Mouse (Mus musculus) thymus, adult 2 months (tissue): ENCODE measurements around the gene Tbl3.

Experiments
- CTCF ChIP-seq: fragments of 200-500 bp; IDR thresholded peaks from 2 replicates; pipeline ENCODE4 v1.5.1; 2012; ENCODE audit warnings: mild to moderate bottlenecking, control low read depth, low read length, moderate library complexity, borderline replicate concordance; ENCODE audit not compliant: control insufficient read depth, poor library complexity, insufficient read depth; ENCODE audit errors: extremely low read depth
- POLR2A ChIP-seq: fragments of 200-500 bp; IDR thresholded peaks from 2 replicates; pipeline ENCODE4 v1.6.1; 2012; ENCODE audit warnings: mild to moderate bottlenecking, low read length, control low read depth, moderate library complexity; ENCODE audit not compliant: control insufficient read depth, poor library complexity, insufficient read depth; ENCODE audit errors: extremely low read depth

- TF ChIP-seq CTCF (no peak), POLR2A (no peak)
These were observed 8.0 kb downstream of the Tbl3 start for GRCm38 (mm10) chr17:24699473-24699872.
